Mouse (Mus musculus): ENCODE data around the gene Nfasc.

The Nfasc gene

GRCm38 (mm10) chr1:132541171-132541823, 200.3 kb downstream of the Nfasc start:
- no peak for DNase-seq (ENCODE audit: low spot score in 2 of 2)

- DNase-seq (ENCODE audit: low spot score in 2 of 2) = no peak
Observed at GRCm38 (mm10) chr1:132540701-132541100, 200.9 kb downstream of the Nfasc start.

- no peak for DNase-seq (ENCODE audit: low spot score in 2 of 2)
Observed at GRCm38 (mm10) chr1:132537736-132538135, 203.9 kb downstream of the Nfasc start.

- DNase-seq (ENCODE audit: low spot score in 2 of 2) = no peak
Observed at GRCm38 (mm10) chr1:132536416-132536815, 205.2 kb downstream of the Nfasc start.

- no peak for DNase-seq (ENCODE audit: low spot score in 2 of 2)
Observed at GRCm38 (mm10) chr1:132535541-132535940, 206.1 kb downstream of the Nfasc start.

GRCm38 (mm10) chr1:132533840-132534239, 207.8 kb downstream of the Nfasc start:
- DNase-seq (ENCODE audit: low spot score in 2 of 2) = no peak

- no peak for DNase-seq (ENCODE audit: low spot score in 2 of 2)
Observed at GRCm38 (mm10) chr1:132532521-132532920, 209.1 kb downstream of the Nfasc start.

- no peak for DNase-seq (ENCODE audit: low spot score in 2 of 2)
Observed at GRCm38 (mm10) chr1:132530631-132531191, 210.9 kb downstream of the Nfasc start.

GRCm38 (mm10) chr1:132528647-132529334, 212.8 kb downstream of the Nfasc start:
- DNase-seq (ENCODE audit: low spot score in 2 of 2) = no peak

- no peak for DNase-seq (ENCODE audit: low spot score in 2 of 2)
Observed at GRCm38 (mm10) chr1:132528071-132528470, 213.5 kb downstream of the Nfasc start.

- DNase-seq (ENCODE audit: low spot score in 2 of 2) = peak in 1 of 2 experiments; percentile 76
Observed at GRCm38 (mm10) chr1:132525832-132526231, 215.8 kb downstream of the Nfasc start.

GRCm38 (mm10) chr1:132523920-132524319, 217.7 kb downstream of the Nfasc start:
- DNase-seq (ENCODE audit: low spot score in 2 of 2) = no peak

GRCm38 (mm10) chr1:132523048-132523447, 218.5 kb downstream of the Nfasc start:
- no peak for DNase-seq (ENCODE audit: low spot score in 2 of 2)

- DNase-seq (ENCODE audit: low spot score in 2 of 2) = no peak
Observed at GRCm38 (mm10) chr1:132520764-132521163, 220.8 kb downstream of the Nfasc start.

- DNase-seq (ENCODE audit: low spot score in 2 of 2) = no peak
Observed at GRCm38 (mm10) chr1:132519734-132520133, 221.9 kb downstream of the Nfasc start.

GRCm38 (mm10) chr1:132518621-132519020, 223.0 kb downstream of the Nfasc start:
- DNase-seq (ENCODE audit: low spot score in 2 of 2) = no peak

- DNase-seq (ENCODE audit: low spot score in 2 of 2) = no peak
Observed at GRCm38 (mm10) chr1:132516776-132517175, 224.8 kb downstream of the Nfasc start.

GRCm38 (mm10) chr1:132515339-132515738, 226.3 kb downstream of the Nfasc start:
- no peak for DNase-seq (ENCODE audit: low spot score in 2 of 2)
